Mouse (Mus musculus) bone marrow macrophage, adult 2 months (primary cell): Measurements from ENCODE around the gene Gdf15.

Source experiments
- CTCF ChIP-seq: IDR thresholded peaks from 2 replicates; pipeline ENCODE4 v1.5.1; 2012; ENCODE audit warnings: low read depth, mild to moderate bottlenecking, low read length, moderate library complexity
- POLR2A ChIP-seq: IDR thresholded peaks from 2 replicates; pipeline ENCODE4 v1.6.1; 2012; ENCODE audit warnings: mild to moderate bottlenecking, low read depth, low read length, borderline replicate concordance

- TF ChIP-seq CTCF (no peak), POLR2A (no peak)
Measured at GRCm38 (mm10) chr8:70681410-70681809, 49.2 kb upstream of the Gdf15 start.
